Mouse (Mus musculus) midbrain, postnatal 0 days (tissue): ENCODE measurements around the gene Hyou1. TPM values are rescaled to one million over a fixed set of nuclear protein-coding genes. Genes with fewer than 3 reads are reported as not detected.
"Not testable (repeated sequence)": the region's sequence is repeated elsewhere in the genome, so short reads cannot be mapped to it uniquely, and the experiment has no call there.

ENCODE experiments used
- ATAC-seq: fragments of 200-750 bp; cut with Nextera tagmentation; 2 replicates; pipeline ENCODE4 v1.8.0; 2017; ENCODE audit warnings: moderate number of reproducible peaks, mild to moderate bottlenecking, moderate TSS enrichment, moderate library complexity; ENCODE audit not compliant: low FRiP score
- DNase-seq: peaks from one replicate; pipeline ENCODE4 v3.0.0-alpha.2; 2015; ENCODE audit warnings: low spot score
- H3K27ac ChIP-seq: fragments of 300-500 bp; sonication (generic); 2 replicates; pipeline ENCODE4 v1.5.1; 2014; ENCODE audit warnings: low read depth, mild to moderate bottlenecking, low read length, mixed read lengths
- H3K27me3 ChIP-seq: fragments of 300-500 bp; sonication (generic); 2 replicates; pipeline ENCODE4 v1.6.1; 2014; ENCODE audit warnings: low read length, control low read depth, mixed read lengths; ENCODE audit not compliant: insufficient read depth
- H3K36me3 ChIP-seq: fragments of 300-500 bp; sonication (generic); 2 replicates; pipeline ENCODE4 v1.6.1; 2014; ENCODE audit warnings: low read length, control low read depth, mixed read lengths; ENCODE audit not compliant: insufficient read depth
- H3K4me1 ChIP-seq: fragments of 300-500 bp; sonication (generic); 2 replicates; pipeline ENCODE4 v1.6.1; 2014; ENCODE audit warnings: mild to moderate bottlenecking, control low read depth, antibody characterized with exemption, low read length, mixed read lengths; ENCODE audit not compliant: insufficient read depth
- H3K4me2 ChIP-seq: fragments of 300-500 bp; sonication (generic); 2 replicates; pipeline ENCODE4 v1.6.1; 2014; ENCODE audit warnings: low read depth, mild to moderate bottlenecking, low read length, mixed read lengths; ENCODE audit not compliant: poor library complexity, severe bottlenecking
- H3K4me3 ChIP-seq: fragments of 300-500 bp; sonication (generic); 2 replicates; pipeline ENCODE4 v1.5.1; 2014; ENCODE audit warnings: low read depth, mild to moderate bottlenecking, low read length, moderate library complexity
- H3K9ac ChIP-seq: fragments of 300-500 bp; sonication (generic); replicated peaks from 2 replicates; pipeline ENCODE4 v1.6.1; 2014; ENCODE audit warnings: mild to moderate bottlenecking, low read length, moderate library complexity, mixed read lengths; ENCODE audit not compliant: poor library complexity, severe bottlenecking
- H3K9me3 ChIP-seq: fragments of 300-500 bp; sonication (generic); 2 replicates; pipeline ENCODE4 v1.6.1; 2016; ENCODE audit warnings: low read length, control low read depth
- CTCF ChIP-seq: IDR thresholded peaks from 2 replicates; pipeline ENCODE4 v1.5.1; 2016; ENCODE audit warnings: antibody characterized with exemption, mild to moderate bottlenecking
- WGBS: fragments of 180-500 bp; shearing (Covaris S2); extraction: QIAGEN DNeasy Blood & Tissue Kit; methylation state at CpG from one replicate; pipeline ENCODE4 v1.1.7; 2014; 5-methylcytosine and 5-hydroxymethylcytosine counted together
- polyA plus RNA-seq: library from polyadenylated mRNA; unstranded; fragments of >200 nt; fragmentation: Nextera tagmentation; extraction: Ambion mirVana; gene quantifications from 2 replicates; pipeline ENCODE4 v1.2.1, GENCODE M21; 2015
- total RNA-seq: library from RNA; depleted of rRNA; stranded (reverse); fragments of >200 nt; gene quantifications from 2 replicates; pipeline ENCODE4 v1.2.3, GENCODE M21; 2014

Gene Hyou1
- total and polyA plus RNA-seq, 2 experiments from 2014 or later: 18.5 to 64.7 TPM

DNA sequence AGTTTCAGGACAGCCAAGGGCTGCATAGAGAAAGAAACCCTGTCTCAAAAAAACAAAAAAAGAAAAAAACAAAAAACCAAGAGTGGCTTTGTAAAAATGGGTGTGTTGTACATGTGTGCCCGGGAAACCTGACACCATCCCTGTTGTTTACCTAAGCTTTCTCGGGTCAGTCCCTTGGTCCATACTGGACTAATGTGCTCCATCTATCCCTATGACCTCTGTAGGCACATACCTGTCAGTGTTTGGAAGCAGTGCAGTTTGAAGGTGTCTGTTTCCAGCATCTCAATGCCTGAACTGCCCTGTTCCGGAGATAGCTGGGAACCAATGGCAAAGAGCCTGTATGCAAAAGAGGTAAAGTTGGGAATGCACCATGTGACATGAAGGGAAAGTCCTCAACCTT lies 25.7 kb downstream of the Hyou1 start:
- H3K27me3 ChIP-seq: no peaks in the 10 kb centered on the region
- no peaks in the 10 kb centered on the region for H3K9me3 ChIP-seq
- H3K4me3 ChIP-seq: no peak overlapping the region
- H3K4me1 ChIP-seq: no peaks in the 10 kb centered on the region
- no peak for TF ChIP-seq CTCF
- DNase-seq (no peak), ATAC-seq (no peak)
- H3K27ac ChIP-seq: no peak overlapping the region
- H3K9ac ChIP-seq: no peak overlapping the region
- 95% methylated on average over 3 of the region's 3 CpGs for WGBS
- no peak overlapping the region for H3K4me2 ChIP-seq
- H3K36me3 ChIP-seq: peaks cover 52% of the 10 kb centered on the region

- TF ChIP-seq CTCF: peak; percentile 38
- Histone ChIP-seq H3K4me2 (peak within 1 kb of the TSS; percentile 56), H3K9ac (peak within 1 kb of the TSS; percentile 81), H3K27ac (peak within 1 kb of the TSS; percentile 93), H3K36me3 (peaks cover 42% of the 10 kb centered on the region), H3K4me1 (no peaks in the 10 kb centered on the region), H3K27me3 (no peaks in the 10 kb centered on the region), H3K9me3 (no peaks in the 10 kb centered on the region), H3K4me3 (peak within 1 kb of the TSS; percentile 71)
- ATAC-seq (peak; percentile 96), DNase-seq (peak; percentile 98)
- whole genome bisulfite sequencing: under 1% methylated on average over 51 of the region's 51 CpGs
Observed at GRCm38 (mm10) chr9:44406906-44407751, 27.8 kb downstream of the Hyou1 start, which contains the start of the genes Rps25 and Trappc4. TSS of gene Rps25 (plus strand) at chr9:44407139. TSS of gene Trappc4 (minus strand) at chr9:44407600.

DNA sequence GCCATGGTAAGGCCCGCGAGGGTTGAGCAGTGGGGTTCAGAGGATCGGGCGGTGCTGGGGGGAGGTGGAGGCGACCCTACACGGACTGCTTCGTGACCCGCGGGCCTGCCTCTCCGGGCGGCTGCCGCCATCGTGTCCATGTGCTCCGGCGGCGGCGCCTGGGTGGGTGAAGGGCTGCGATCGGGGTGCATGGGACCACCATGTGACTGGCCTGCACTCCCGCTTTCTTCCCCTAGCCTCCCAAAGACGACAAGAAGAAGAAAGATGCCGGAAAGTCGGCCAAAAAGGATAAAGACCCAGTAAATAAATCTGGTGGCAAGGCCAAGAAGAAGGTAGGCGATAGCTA lies 28.4 kb downstream of the Hyou1 start:
- H3K4me2 ChIP-seq: peak overlapping the region; percentile 56
- H3K9me3 ChIP-seq: no peaks in the 10 kb centered on the region
- H3K4me1 ChIP-seq: no peaks in the 10 kb centered on the region
- H3K36me3 ChIP-seq: peaks cover 42% of the 10 kb centered on the region
- peak overlapping the region; percentile 71 for H3K4me3 ChIP-seq
- H3K9ac ChIP-seq: peak overlapping the region; percentile 81
- no peak for DNase-seq
- H3K27me3 ChIP-seq: no peaks in the 10 kb centered on the region
- peak overlapping the region; percentile 93 for H3K27ac ChIP-seq
- TF ChIP-seq CTCF: no peak
- WGBS: under 1% methylated on average over 24 of the region's 24 CpGs
- ATAC-seq: peak; percentile 64

GRCm38 (mm10) chr9:44408693-44409092 lies 29.4 kb downstream of the Hyou1 start:
- H3K4me2 ChIP-seq: peak overlapping the region; percentile 56
- not testable (repeated sequence) for H3K27ac ChIP-seq, H3K9me3 ChIP-seq, H3K4me1 ChIP-seq, DNase-seq, ATAC-seq, H3K9ac ChIP-seq, H3K27me3 ChIP-seq
- peaks cover 42% of the 10 kb centered on the region for H3K36me3 ChIP-seq
- H3K4me3 ChIP-seq: peak overlapping the region; percentile 71
- WGBS: 85% methylated on average over 9 of the region's 9 CpGs

DNA sequence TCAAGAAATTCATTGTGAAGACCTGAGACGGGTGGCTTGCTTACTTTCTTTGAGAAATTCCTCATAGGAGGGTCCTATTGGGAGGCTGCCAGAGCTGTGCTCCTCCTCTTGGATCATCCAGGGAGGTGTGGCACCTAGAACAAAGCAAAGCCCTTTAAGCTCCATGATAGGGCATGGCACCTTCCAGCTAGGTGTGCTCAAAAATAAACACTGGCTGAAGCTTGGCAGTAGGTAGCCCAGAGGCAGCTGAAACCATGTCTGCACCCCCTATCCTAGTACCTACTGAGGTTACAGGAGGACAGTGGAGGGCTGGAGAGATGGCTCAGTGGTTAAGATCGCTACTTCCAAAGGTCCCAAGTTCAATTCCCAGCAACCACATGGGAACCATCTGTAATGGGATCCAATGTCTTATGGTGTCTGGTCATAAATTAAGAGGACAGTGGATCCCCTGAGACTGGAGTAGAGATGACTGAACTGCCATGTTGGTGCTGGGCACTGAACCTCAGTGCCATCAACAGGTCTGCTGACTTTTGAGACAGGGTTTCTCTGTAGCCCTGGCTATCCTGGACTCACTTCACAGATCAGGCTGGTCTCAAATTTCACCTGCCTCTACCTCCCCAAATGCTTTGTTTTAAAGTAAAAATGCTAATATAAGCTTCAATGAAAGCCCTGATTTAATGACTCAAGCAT lies 31.5 kb downstream of the Hyou1 start:
- H3K4me1 ChIP-seq: no peaks in the 10 kb centered on the region
- H3K4me3 ChIP-seq: no peak overlapping the region
- H3K9me3 ChIP-seq: no peaks in the 10 kb centered on the region
- ATAC-seq (no peak), DNase-seq (no peak)
- no peak overlapping the region for H3K9ac ChIP-seq
- no peak for TF ChIP-seq CTCF
- H3K27ac ChIP-seq: no peak overlapping the region
- H3K4me2 ChIP-seq: no peak overlapping the region
- peaks cover 32% of the 10 kb centered on the region for H3K36me3 ChIP-seq
- H3K27me3 ChIP-seq: no peaks in the 10 kb centered on the region
- 86% methylated on average over 2 of the region's 2 CpGs for WGBS

DNA sequence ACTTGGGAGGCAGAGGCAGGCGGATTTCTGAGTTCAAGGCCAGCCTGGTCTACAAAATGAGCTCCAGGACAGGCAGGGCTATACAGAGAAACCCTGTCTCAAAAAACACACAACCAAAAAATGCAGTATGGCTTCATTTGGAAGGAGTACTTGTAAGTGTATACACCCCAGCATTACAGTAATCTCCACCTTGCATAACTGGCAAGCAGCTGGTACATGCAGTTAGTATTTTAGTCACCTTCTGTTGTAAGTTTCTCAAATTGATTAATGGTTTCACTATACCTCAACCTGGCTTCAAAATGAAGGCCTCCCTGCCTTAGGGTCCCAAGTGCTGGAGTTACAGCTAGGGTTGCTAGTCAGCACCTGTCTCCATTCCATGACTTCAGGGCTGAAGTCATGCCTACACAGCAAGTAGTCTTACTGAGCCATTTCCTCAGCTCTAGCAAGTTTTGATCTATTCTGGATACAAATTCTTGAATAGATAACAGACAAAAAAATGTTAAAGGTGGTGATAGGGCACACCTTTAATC lies 32.4 kb downstream of the Hyou1 start:
- no peak overlapping the region for H3K27ac ChIP-seq
- H3K27me3 ChIP-seq: no peaks in the 10 kb centered on the region
- no peak overlapping the region for H3K4me2 ChIP-seq
- H3K36me3 ChIP-seq: peaks cover 32% of the 10 kb centered on the region
- no peak for TF ChIP-seq CTCF
- 87% methylated on average over 1 of the region's 1 CpGs for WGBS
- no peak overlapping the region for H3K9ac ChIP-seq
- ATAC-seq: no peak
- H3K9me3 ChIP-seq: no peaks in the 10 kb centered on the region
- no peak overlapping the region for H3K4me3 ChIP-seq
- DNase-seq: no peak
- no peaks in the 10 kb centered on the region for H3K4me1 ChIP-seq
